Comparison of ENCODE assay signal across 8 mouse cellular contexts in the genomic region with DNA sequence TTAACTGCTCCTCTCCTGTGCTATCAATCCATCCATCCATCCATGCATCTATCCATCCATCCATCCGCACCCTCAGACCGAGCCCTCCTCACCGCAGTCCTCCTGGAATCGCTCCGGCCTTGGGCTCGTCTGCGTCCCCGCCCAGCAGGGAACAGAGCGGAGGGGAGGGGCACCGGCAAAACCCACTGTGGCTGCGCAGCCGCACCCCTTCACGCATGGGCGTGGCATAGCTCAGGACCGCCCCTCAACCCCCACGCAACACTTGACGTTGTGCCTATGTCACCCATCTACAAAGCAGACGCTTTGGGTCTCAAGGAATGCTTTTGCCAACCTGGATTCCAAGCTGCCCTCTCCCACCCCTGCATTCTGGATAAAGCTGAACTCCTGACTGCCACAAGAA. TPM values are rescaled to one million over a fixed set of nuclear protein-coding genes. Genes with fewer than 3 reads are reported as not detected.
A peak's percentile ranks its signal among the peaks of the same experiment; 100 is the strongest.
DNase-seq lines count a peak whose midpoint lies in the region; ATAC-seq and TF ChIP-seq lines count a peak whose summit lies in the region.

A gene (minus strand): TSS at position 137 of the 400 bp plus-strand sequence.

- 14% methylated on average over 18 of the region's 18 CpGs for WGBS in bone marrow, adult 2 months
- 1% methylated on average over 18 of the region's 18 CpGs for WGBS in embryonic facial prominence, embryonic 15.5 days
- WGBS in heart, embryonic 10.5 days, result 2% methylated on average over 18 of the region's 18 CpGs
- 3% methylated on average over 18 of the region's 18 CpGs for WGBS in kidney, embryonic 14.5 days
- WGBS in limb, embryonic 15.5 days, result under 1% methylated on average over 18 of the region's 18 CpGs
- 2% methylated on average over 18 of the region's 18 CpGs for WGBS in midbrain, postnatal 0 days

- peak; percentile 24 for DNase-seq in 416B (ENCODE audit: low read depth)
- peak; percentile 93 for DNase-seq in heart, embryonic 10.5 days (ENCODE audit: low spot score)
- peak; percentile 94 for DNase-seq in midbrain, postnatal 0 days (ENCODE audit: low spot score)
- peak; percentile 42 to 60 for DNase-seq in spleen, postnatal 14 days (ENCODE audit: low spot score in 2 of 2)

- TF ChIP-seq CTCF in bone marrow, adult 2 months (IDR thresholded peaks at IDR 0.05; ENCODE audit: control insufficient read depth, insufficient read depth, low read length), result no peak
- TF ChIP-seq CTCF in midbrain, postnatal 0 days (IDR thresholded peaks at IDR 0.05), result no peak

- ATAC-seq in embryonic facial prominence, embryonic 15.5 days (ENCODE audit: insufficient number of reproducible peaks, low FRiP score, low TSS enrichment, low read depth), result peak; percentile 74
- peak; percentile 58 for ATAC-seq in kidney, embryonic 14.5 days (ENCODE audit: low FRiP score, low TSS enrichment)
- ATAC-seq in limb, embryonic 15.5 days (ENCODE audit: insufficient number of reproducible peaks, low FRiP score, low TSS enrichment, low read depth), result peak; percentile 62; the same call in 1 of the 2 replicates
- peak; percentile 87 for ATAC-seq in midbrain, postnatal 0 days (ENCODE audit: low FRiP score)

- H3K4me3 ChIP-seq in bone marrow, adult 2 months (replicated peaks; ENCODE audit: control insufficient read depth, low read depth, low read length), result no peak within 1 kb of the TSS
- H3K4me3 ChIP-seq in embryonic facial prominence, embryonic 15.5 days (replicated peaks), result peak within 1 kb of the TSS; percentile 70
- H3K4me3 ChIP-seq in heart, embryonic 10.5 days, result peak within 1 kb of the TSS; percentile 67
- peak within 1 kb of the TSS; percentile 70 for H3K4me3 ChIP-seq in kidney, embryonic 14.5 days (ENCODE audit: low read length)
- peak within 1 kb of the TSS; percentile 65 for H3K4me3 ChIP-seq in limb, embryonic 15.5 days
- H3K4me3 ChIP-seq in midbrain, postnatal 0 days (ENCODE audit: low read depth, low read length), result peak within 1 kb of the TSS; percentile 74

- no peaks in the 10 kb centered on the region for H3K9me3 ChIP-seq in embryonic facial prominence, embryonic 15.5 days (replicated peaks)
- no peaks in the 10 kb centered on the region for H3K9me3 ChIP-seq in heart, embryonic 10.5 days
- no peaks in the 10 kb centered on the region for H3K9me3 ChIP-seq in kidney, embryonic 14.5 days (ENCODE audit: control insufficient read depth, low read length)
- no peaks in the 10 kb centered on the region for H3K9me3 ChIP-seq in limb, embryonic 15.5 days
- no peaks in the 10 kb centered on the region for H3K9me3 ChIP-seq in midbrain, postnatal 0 days (ENCODE audit: low read length)

- H3K27ac ChIP-seq in bone marrow, adult 2 months (ENCODE audit: control insufficient read depth, insufficient read depth, low read depth, low read length, poor library complexity), result no peak within 1 kb of the TSS; the same call in 1 of the 2 replicates
- 0 out of 2 replicates have a peak within 1 kb of the TSS, but pooled peaks have one; percentile 28 for H3K27ac ChIP-seq in embryonic facial prominence, embryonic 15.5 days (replicated peaks)
- no peak within 1 kb of the TSS for H3K27ac ChIP-seq in heart, embryonic 10.5 days
- no peak within 1 kb of the TSS for H3K27ac ChIP-seq in kidney, embryonic 14.5 days (ENCODE audit: low read depth, low read length)
- H3K27ac ChIP-seq in limb, embryonic 15.5 days, result no peak within 1 kb of the TSS
- H3K27ac ChIP-seq in midbrain, postnatal 0 days (ENCODE audit: low read depth, low read length), result peak within 1 kb of the TSS; percentile 80

- no peak for TF ChIP-seq POLR2A in bone marrow, adult 2 months (IDR thresholded peaks at IDR 0.05; ENCODE audit: borderline replicate concordance, control insufficient read depth, low read depth, low read length)

- peak within 1 kb of the TSS; percentile 100 for H3K4me2 ChIP-seq in embryonic facial prominence, embryonic 15.5 days (replicated peaks)
- H3K4me2 ChIP-seq in kidney, embryonic 14.5 days (replicated peaks; ENCODE audit: low read depth, low read length), result peak within 1 kb of the TSS; percentile 48
- H3K4me2 ChIP-seq in limb, embryonic 15.5 days, result peak within 1 kb of the TSS; percentile 97
- peak within 1 kb of the TSS; percentile 98 for H3K4me2 ChIP-seq in midbrain, postnatal 0 days (ENCODE audit: low read depth, low read length, poor library complexity, severe bottlenecking)

- H3K27me3 ChIP-seq in embryonic facial prominence, embryonic 15.5 days, result peaks cover 8% of the 10 kb centered on the region; the same call in 1 of the 2 replicates
- peaks cover 50% of the 10 kb centered on the region for H3K27me3 ChIP-seq in heart, embryonic 10.5 days (ENCODE audit: insufficient read depth, poor library complexity, severe bottlenecking)
- peaks cover 18% of the 10 kb centered on the region for H3K27me3 ChIP-seq in kidney, embryonic 14.5 days (ENCODE audit: control insufficient read depth, insufficient read depth, low read length)
- H3K27me3 ChIP-seq in limb, embryonic 15.5 days, result peaks cover 11% of the 10 kb centered on the region; the same call in 1 of the 2 replicates
- H3K27me3 ChIP-seq in midbrain, postnatal 0 days (ENCODE audit: insufficient read depth, low read length), result no peaks in the 10 kb centered on the region

- H3K9ac ChIP-seq in embryonic facial prominence, embryonic 15.5 days, result peak within 1 kb of the TSS; percentile 28; the same call in 1 of the 2 replicates
- peak within 1 kb of the TSS; percentile 32 for H3K9ac ChIP-seq in kidney, embryonic 14.5 days (ENCODE audit: low read depth, low read length)
- H3K9ac ChIP-seq in limb, embryonic 15.5 days, result peak within 1 kb of the TSS; percentile 57
- peak within 1 kb of the TSS; percentile 84 for H3K9ac ChIP-seq in midbrain, postnatal 0 days (replicated peaks; ENCODE audit: low read length, poor library complexity, severe bottlenecking)

- peaks cover 41% of the 10 kb centered on the region for H3K36me3 ChIP-seq in embryonic facial prominence, embryonic 15.5 days
- peaks cover 46% of the 10 kb centered on the region for H3K36me3 ChIP-seq in heart, embryonic 10.5 days
- peaks cover 36% of the 10 kb centered on the region for H3K36me3 ChIP-seq in kidney, embryonic 14.5 days (ENCODE audit: control insufficient read depth, insufficient read depth, low read length)
- H3K36me3 ChIP-seq in limb, embryonic 15.5 days, result peaks cover 46% of the 10 kb centered on the region
- H3K36me3 ChIP-seq in midbrain, postnatal 0 days (ENCODE audit: insufficient read depth, low read length), result peaks cover 43% of the 10 kb centered on the region

- no peaks in the 10 kb centered on the region; the same call in 1 of the 2 replicates for H3K4me1 ChIP-seq in bone marrow, adult 2 months (ENCODE audit: control insufficient read depth, insufficient read depth, low read length)
- peaks cover 39% of the 10 kb centered on the region for H3K4me1 ChIP-seq in embryonic facial prominence, embryonic 15.5 days
- peaks cover 50% of the 10 kb centered on the region for H3K4me1 ChIP-seq in heart, embryonic 10.5 days
- H3K4me1 ChIP-seq in kidney, embryonic 14.5 days (ENCODE audit: control insufficient read depth, insufficient read depth, low read length), result peaks cover 22% of the 10 kb centered on the region; the same call in 1 of the 2 replicates
- H3K4me1 ChIP-seq in limb, embryonic 15.5 days, result peaks cover 39% of the 10 kb centered on the region
- H3K4me1 ChIP-seq in midbrain, postnatal 0 days (ENCODE audit: insufficient read depth, low read length), result peaks cover 9% of the 10 kb centered on the region; the same call in 1 of the 2 replicates

RNA-seq across cellular contexts. Expression of the gene that starts here (rescaled TPM):
- 14.5 and 17.1 TPM in 2 replicates for polyA plus RNA-seq in bone marrow, adult 2 months (2011; ENCODE audit: insufficient read depth, insufficient read length, low replicate concordance, missing spikeins)
- polyA plus RNA-seq in embryonic facial prominence, embryonic 15.5 days (2015; fragmentation: Nextera tagmentation; extraction: Ambion mirVana), result 25.7 and 28.0 TPM in 2 replicates
- 10.1 and 11.6 TPM in 2 replicates for polyA plus RNA-seq in heart, embryonic 10.5 days (2016; fragmentation: Nextera tagmentation; extraction: Ambion mirVana)
- 12.5 and 16.7 TPM in 2 replicates for polyA plus RNA-seq in kidney, embryonic 14.5 days (2014; fragmentation: Nextera tagmentation; extraction: Ambion mirVana)
- 29.2 and 31.1 TPM in 2 replicates for polyA plus RNA-seq in limb, embryonic 15.5 days (2015; fragmentation: Nextera tagmentation; extraction: Ambion mirVana)
- 177 and 187 TPM in 2 replicates for total RNA-seq in midbrain, postnatal 0 days (2014; rRNA removed)
- 103 and 107 TPM in 2 replicates for polyA plus RNA-seq in midbrain, postnatal 0 days (2015; fragmentation: Nextera tagmentation; extraction: Ambion mirVana)

Comparison
In these comparisons a context has a peak if more than half of its experiments do, and no peak if none do; other contexts are left out.
1. DNase-seq: peak in every context shown above with its lines; median percentile 94 in midbrain, postnatal 0 days; 93 in heart, embryonic 10.5 days; 51 in spleen, postnatal 14 days; 24 in 416B.
2. H3K27ac ChIP-seq: peak in embryonic facial prominence, embryonic 15.5 days (single experiment) and midbrain, postnatal 0 days (single experiment); none in bone marrow, adult 2 months (single experiment), heart, embryonic 10.5 days (single experiment), kidney, embryonic 14.5 days (single experiment) and limb, embryonic 15.5 days (single experiment).
3. H3K4me2 ChIP-seq: peak in every context shown above with its lines; median percentile 100 in embryonic facial prominence, embryonic 15.5 days; 98 in midbrain, postnatal 0 days; 97 in limb, embryonic 15.5 days; 48 in kidney, embryonic 14.5 days.
4. H3K9ac ChIP-seq: peak in every context shown above with its lines; median percentile 84 in midbrain, postnatal 0 days; 57 in limb, embryonic 15.5 days; 32 in kidney, embryonic 14.5 days; 28 in embryonic facial prominence, embryonic 15.5 days.
5. Peak in every context shown above with its lines, with median percentiles within 50 percentile points of each other: ATAC-seq.